In genomic region chr10:79712499-79713126, GRCm38 (mm10) we compare ENCODE assay signal across 8 mouse cellular contexts. TPM values are rescaled to one million over a fixed set of nuclear protein-coding genes. Genes with fewer than 3 reads are reported as not detected.
A peak's percentile ranks its signal among the peaks of the same experiment; 100 is the strongest.
DNase-seq lines count a peak whose midpoint lies in the region; ATAC-seq and TF ChIP-seq lines count a peak whose summit lies in the region.

No protein-coding gene starts in this region.

- no peak overlapping the region for H3K9ac ChIP-seq in heart, adult 2 months (ENCODE audit: low read depth, low read length)
- no peak overlapping the region for H3K9ac ChIP-seq in kidney, postnatal 0 days (ENCODE audit: low read depth, low read length)
- peak overlapping the region; percentile 61 for H3K9ac ChIP-seq in liver, embryonic 14.5 days (replicated peaks)

- peaks cover 23% of the 10 kb centered on the region for H3K79me2 ChIP-seq in C2C12 (ENCODE audit: control insufficient read depth, insufficient read depth)
- no peaks in the 10 kb centered on the region for H3K79me2 ChIP-seq in heart, adult 2 months (replicated peaks; ENCODE audit: control insufficient read depth, insufficient read depth, low read length)

- peak; percentile 11 for ATAC-seq in kidney, postnatal 0 days (replicated peaks; ENCODE audit: low FRiP score, low read depth)
- ATAC-seq in liver, embryonic 14.5 days (ENCODE audit: insufficient read depth): peak; percentile 90

- H3K4me3 ChIP-seq in C2C12 (ENCODE audit: insufficient read depth, poor library complexity, severe bottlenecking): no peak overlapping the region
- H3K4me3 ChIP-seq in cortical plate, adult 2 months (ENCODE audit: insufficient read depth, low read length): no peak overlapping the region
- no peak overlapping the region for H3K4me3 ChIP-seq in heart, adult 2 months
- H3K4me3 ChIP-seq in kidney, postnatal 0 days (replicated peaks; ENCODE audit: low read depth, low read length): no peak overlapping the region
- H3K4me3 ChIP-seq in liver, embryonic 14.5 days (ENCODE audit: insufficient read depth in 1 of 2, low read depth in 2 of 2, low read length in 2 of 2): peak overlapping the region in 1 of 2 experiments; percentile 5; a peak in 1 of 4 replicates

- no peak overlapping the region for H3ac ChIP-seq in C2C12 (ENCODE audit: control insufficient read depth, insufficient read length, low read depth)

- H3K79me3 ChIP-seq in C2C12 (ENCODE audit: low read depth): peaks cover 21% of the 10 kb centered on the region

- TF ChIP-seq POLR2A in cortical plate, adult 2 months (IDR thresholded peaks at IDR 0.05; ENCODE audit: extremely low read depth, insufficient read depth, low read length): no peak
- no peak; the same call in 1 of the 2 replicates for TF ChIP-seq POLR2A in heart, adult 2 months (IDR thresholded peaks at IDR 0.05; ENCODE audit: insufficient read depth, low read depth, low read length)

- TF ChIP-seq CTCF in C2C12 (IDR thresholded peaks at IDR 0.05; ENCODE audit: control insufficient read depth, insufficient read depth, insufficient read length): peak; percentile 54
- peak; percentile 79 for TF ChIP-seq CTCF in cortical plate, adult 2 months (IDR thresholded peaks at IDR 0.05; ENCODE audit: extremely low read depth, insufficient read depth, low read length)
- TF ChIP-seq CTCF in heart, adult 2 months (IDR thresholded peaks at IDR 0.05): peak; percentile 65
- TF ChIP-seq CTCF in kidney, postnatal 0 days (IDR thresholded peaks at IDR 0.05; ENCODE audit: low read depth): peak; percentile 79
- TF ChIP-seq CTCF in liver, embryonic 14.5 days (IDR thresholded peaks at IDR 0.05; ENCODE audit: low read depth): peak; percentile 95

- 0 out of 2 replicates have a peak, but pooled peaks have one; percentile 30 for TF ChIP-seq EP300 in heart, adult 2 months (IDR thresholded peaks at IDR 0.05; ENCODE audit: insufficient read depth, low read depth, low read length)
- peak; percentile 90 for TF ChIP-seq EP300 in liver, embryonic 14.5 days (IDR thresholded peaks at IDR 0.05; ENCODE audit: low read depth)

- H3K36me3 ChIP-seq in C2C12 (ENCODE audit: control insufficient read depth, insufficient read depth): peaks cover 44% of the 10 kb centered on the region
- no peaks in the 10 kb centered on the region for H3K36me3 ChIP-seq in heart, adult 2 months (ENCODE audit: control insufficient read depth, insufficient read depth, low read length)
- H3K36me3 ChIP-seq in kidney, postnatal 0 days (ENCODE audit: insufficient read depth, low read length): peaks cover 29% of the 10 kb centered on the region
- peaks cover 53% of the 10 kb centered on the region for H3K36me3 ChIP-seq in liver, embryonic 14.5 days (replicated peaks; ENCODE audit: control insufficient read depth, insufficient read depth, low read depth)

- peak; percentile 69 for DNase-seq in T-cell, adult 2 months (ENCODE audit: low spot score)
- DNase-seq in heart, adult 2 months: peak; percentile 73 to 82
- DNase-seq in kidney, postnatal 0 days (ENCODE audit: low spot score): peak; percentile 81
- peak; percentile 92 to 94 (median 94) for DNase-seq in liver, embryonic 14.5 days (ENCODE audit: low read depth in 3 of 3, low spot score in 3 of 3)
- peak; percentile 57 for DNase-seq in retina, adult 2 months (ENCODE audit: low read depth, low spot score)
- DNase-seq in thymus, postnatal 14 days: peak; percentile 78

- 16% methylated on average over 4 of the region's 6 CpGs for WGBS in heart, adult 2 months
- WGBS in kidney, postnatal 0 days: 12% methylated on average over 5 of the region's 6 CpGs
- WGBS in liver, embryonic 14.5 days (ENCODE audit: insufficient replicate concordance): 16% methylated on average over 4 of the region's 6 CpGs

- H3K9me3 ChIP-seq in kidney, postnatal 0 days (replicated peaks; ENCODE audit: low read length): no peaks in the 10 kb centered on the region
- H3K9me3 ChIP-seq in liver, embryonic 14.5 days (ENCODE audit: control insufficient read depth, low read length): no peaks in the 10 kb centered on the region

- H3K27me3 ChIP-seq in C2C12 (ENCODE audit: control insufficient read depth, insufficient read depth, insufficient read length): peaks cover 20% of the 10 kb centered on the region
- peaks cover 4% of the 10 kb centered on the region; the same call in 1 of the 2 replicates for H3K27me3 ChIP-seq in heart, adult 2 months (ENCODE audit: control insufficient read depth, insufficient read depth, low read length)
- peaks cover 24% of the 10 kb centered on the region for H3K27me3 ChIP-seq in kidney, postnatal 0 days (ENCODE audit: insufficient read depth, low read length)
- H3K27me3 ChIP-seq in liver, embryonic 14.5 days (ENCODE audit: control insufficient read depth, insufficient read depth, low read length): peaks cover 31% of the 10 kb centered on the region

- H3K4me1 ChIP-seq in cortical plate, adult 2 months (ENCODE audit: control insufficient read depth, insufficient read depth, low read length): 0 out of 2 replicates have a peak, but pooled peaks cover 1% of the 10 kb centered on the region
- H3K4me1 ChIP-seq in heart, adult 2 months (ENCODE audit: control insufficient read depth, insufficient read depth, low read length): peaks cover 5% of the 10 kb centered on the region
- H3K4me1 ChIP-seq in kidney, postnatal 0 days (replicated peaks; ENCODE audit: insufficient read depth, low read length): peaks cover 15% of the 10 kb centered on the region; the same call in 1 of the 2 replicates
- peaks cover 13 to 27% of the 10 kb centered on the region in 2 experiments for H3K4me1 ChIP-seq in liver, embryonic 14.5 days (replicated peaks; ENCODE audit: control insufficient read depth in 2 of 2, insufficient read depth in 2 of 2, low read length in 1 of 2)

- H3K27ac ChIP-seq in cortical plate, adult 2 months (ENCODE audit: insufficient read depth, low read length): peak overlapping the region; percentile 2; the same call in 1 of the 2 replicates
- H3K27ac ChIP-seq in heart, adult 2 months: no peak overlapping the region
- H3K27ac ChIP-seq in kidney, postnatal 0 days: no peak overlapping the region
- H3K27ac ChIP-seq in liver, embryonic 14.5 days: peak overlapping the region; percentile 96

- H3K4me2 ChIP-seq in kidney, postnatal 0 days (ENCODE audit: low read length): no peak overlapping the region
- peak overlapping the region; percentile 61 for H3K4me2 ChIP-seq in liver, embryonic 14.5 days (ENCODE audit: low read depth)

- intact Hi-C loops in heart, adult 2 months (cut with DNase I): no loop called here

TF ChIP-seq in C2C12, 6 proteins besides CTCF, POLR2A, EP300 and RAD21:
- no peak for TF ChIP-seq MYOD1 (IDR thresholded peaks at IDR 0.05; ENCODE audit: control insufficient read depth, insufficient read length, low read depth)
- no peak for TF ChIP-seq CEBPB (IDR thresholded peaks at IDR 0.05; ENCODE audit: low read depth)
- no peak for TF ChIP-seq MYOG (IDR thresholded peaks at IDR 0.05; ENCODE audit: control insufficient read depth, extremely low read depth, insufficient read length)
- TF ChIP-seq USF1 (IDR thresholded peaks at IDR 0.05; ENCODE audit: low read depth): no peak
- no peak for TF ChIP-seq FOSL1 (IDR thresholded peaks at IDR 0.05; ENCODE audit: insufficient read depth, low read length, poor library complexity, severe bottlenecking)
- no peak for TF ChIP-seq MAX (IDR thresholded peaks at IDR 0.05)

RNA-seq across cellular contexts. Expression of gene Hcn2, which starts 3.8 kb away (rescaled TPM):
- 0.34 TPM for polyA plus RNA-seq in C2C12 (2012; fragmentation: generic; extraction: Trizol)
- polyA plus RNA-seq in cortical plate, adult 2 months (2012; rRNA removed): 123 and 128 TPM in 2 replicates
- 10 to 100 TPM; 17.0 to 17.5 TPM for total RNA-seq in heart, adult 2 months (2021)
- polyA plus RNA-seq in heart, adult 2 months (2012; rRNA removed): 23.8 and 33.5 TPM in 2 replicates
- polyA plus RNA-seq in kidney, postnatal 0 days (2015; fragmentation: Nextera tagmentation; extraction: Ambion mirVana): 0.17 and 0.28 TPM in 2 replicates
- 0.09 and 0.17 TPM in 2 replicates for polyA plus RNA-seq in liver, embryonic 14.5 days (2012; rRNA removed)
- polyA plus RNA-seq in liver, embryonic 14.5 days (2014; fragmentation: Nextera tagmentation; extraction: Ambion mirVana): not detected in 2 replicates

RNA-seq across cellular contexts. Expression of gene Bsg, which starts 8.3 kb away (rescaled TPM):
- polyA plus RNA-seq in C2C12 (2012; fragmentation: generic; extraction: Trizol): 749 TPM
- polyA plus RNA-seq in cortical plate, adult 2 months (2012; rRNA removed): 1,018 and 1,074 TPM in 2 replicates
- total RNA-seq in heart, adult 2 months (2021): 1,000 to 10,000 TPM; 1,364 to 1,491 TPM
- 1,570 and 1,684 TPM in 2 replicates for polyA plus RNA-seq in heart, adult 2 months (2012; rRNA removed)
- 1,067 and 1,079 TPM in 2 replicates for polyA plus RNA-seq in kidney, postnatal 0 days (2015; fragmentation: Nextera tagmentation; extraction: Ambion mirVana)
- 469 and 579 TPM in 2 replicates for polyA plus RNA-seq in liver, embryonic 14.5 days (2012; rRNA removed)
- 809 and 828 TPM in 2 replicates for polyA plus RNA-seq in liver, embryonic 14.5 days (2014; fragmentation: Nextera tagmentation; extraction: Ambion mirVana)

RNA-seq across cellular contexts. Expression of gene Gzmm, which starts 23.8 kb away (rescaled TPM):
- 0.51 TPM for polyA plus RNA-seq in C2C12 (2012; fragmentation: generic; extraction: Trizol)
- 1.1 and 1.4 TPM in 2 replicates for polyA plus RNA-seq in cortical plate, adult 2 months (2012; rRNA removed)
- total RNA-seq in heart, adult 2 months (2021): 1 to 10 TPM; 6.4 to 6.5 TPM
- 7.4 and 9.2 TPM in 2 replicates for polyA plus RNA-seq in heart, adult 2 months (2012; rRNA removed)
- 0.34 and 0.50 TPM in 2 replicates for polyA plus RNA-seq in kidney, postnatal 0 days (2015; fragmentation: Nextera tagmentation; extraction: Ambion mirVana)
- polyA plus RNA-seq in liver, embryonic 14.5 days (2012; rRNA removed): 0.13 TPM in 2 replicates
- not detected in 2 replicates for polyA plus RNA-seq in liver, embryonic 14.5 days (2014; fragmentation: Nextera tagmentation; extraction: Ambion mirVana)

RNA-seq across cellular contexts. Expression of gene Cdc34, which starts 30.6 kb away (rescaled TPM):
- polyA plus RNA-seq in C2C12 (2012; fragmentation: generic; extraction: Trizol): 235 TPM
- 110 TPM in 2 replicates for polyA plus RNA-seq in cortical plate, adult 2 months (2012; rRNA removed)
- total RNA-seq in heart, adult 2 months (2021): 100 to 1,000 TPM; 196 to 216 TPM
- 352 and 397 TPM in 2 replicates for polyA plus RNA-seq in heart, adult 2 months (2012; rRNA removed)
- polyA plus RNA-seq in kidney, postnatal 0 days (2015; fragmentation: Nextera tagmentation; extraction: Ambion mirVana): 68.1 and 75.7 TPM in 2 replicates
- 106 and 127 TPM in 2 replicates for polyA plus RNA-seq in liver, embryonic 14.5 days (2012; rRNA removed)
- polyA plus RNA-seq in liver, embryonic 14.5 days (2014; fragmentation: Nextera tagmentation; extraction: Ambion mirVana): 115 and 124 TPM in 2 replicates

RNA-seq across cellular contexts. Expression of gene Polrmt, which starts 33.8 kb away (rescaled TPM):
- polyA plus RNA-seq in C2C12 (2012; fragmentation: generic; extraction: Trizol): 56.5 TPM
- 51.6 and 54.9 TPM in 2 replicates for polyA plus RNA-seq in cortical plate, adult 2 months (2012; rRNA removed)
- 10 to 100 TPM; 42.2 to 44.7 TPM for total RNA-seq in heart, adult 2 months (2021)
- polyA plus RNA-seq in heart, adult 2 months (2012; rRNA removed): 47.0 and 52.3 TPM in 2 replicates
- polyA plus RNA-seq in kidney, postnatal 0 days (2015; fragmentation: Nextera tagmentation; extraction: Ambion mirVana): 37.9 and 38.5 TPM in 2 replicates
- 17.4 and 17.9 TPM in 2 replicates for polyA plus RNA-seq in liver, embryonic 14.5 days (2012; rRNA removed)
- polyA plus RNA-seq in liver, embryonic 14.5 days (2014; fragmentation: Nextera tagmentation; extraction: Ambion mirVana): 10.1 and 13.3 TPM in 2 replicates

Comparison
In these comparisons a context has a peak if more than half of its experiments do, and no peak if none do; other contexts are left out.
1. H3K27ac ChIP-seq: peak in cortical plate, adult 2 months (single experiment) and liver, embryonic 14.5 days (single experiment); none in heart, adult 2 months (single experiment) and kidney, postnatal 0 days (single experiment).
2. RNA of gene Hcn2, which starts 3.8 kb away (polyA plus RNA-seq): 123 to 128 TPM in cortical plate, adult 2 months and 23.8 to 33.5 TPM in heart, adult 2 months; 0.34 TPM in C2C12 (single experiment), 0.17 to 0.28 TPM in kidney, postnatal 0 days and 0.09 to 0.17 TPM in liver, embryonic 14.5 days; every median in the first group is over 10 times any median in the second.
3. Peak in every context shown above with its lines, with median percentiles within 50 percentile points of each other: CTCF ChIP-seq and DNase-seq.